Mouse (Mus musculus) CD4-positive helper T cell, adult 2 months (primary cell): ENCODE results near the gene Gm7945.
"Not testable (repeated sequence)": the region's sequence is repeated elsewhere in the genome, so short reads cannot be mapped to it uniquely, and the experiment has no call there.

Experiments used
- DNase-seq: peaks from one replicate; pipeline ENCODE4 v3.0.0-alpha.2; 2012; ENCODE audit warnings: low read depth, missing footprints, low spot score

Gm7945 gene

GRCm38 (mm10) chr14:41386279-41386678 lies at the start of gene Gm7945:
Gene Gm7945, minus strand, starts transcription at chr14:41386379.
- not testable (repeated sequence) for DNase-seq

- not testable (repeated sequence) for DNase-seq
Measured at GRCm38 (mm10) chr14:41425393-41426075, 39.4 kb upstream of the Gm7945 start.

- DNase-seq = not testable (repeated sequence)
Measured at GRCm38 (mm10) chr14:41424694-41425093, 38.5 kb upstream of the Gm7945 start.

- DNase-seq = not testable (repeated sequence)
Measured at GRCm38 (mm10) chr14:41408181-41408580, 22.0 kb upstream of the Gm7945 start, which contains the start of gene Gm6482. Gene Gm6482, minus strand, starts transcription at chr14:41408281.

- not testable (repeated sequence) for DNase-seq
Measured at GRCm38 (mm10) chr14:41348309-41348708, 37.9 kb downstream of the Gm7945 start, which contains the start of gene Gm5798. Gene Gm5798, plus strand, starts transcription at chr14:41348609.
